Mouse (Mus musculus) cerebellum, adult (tissue): ENCODE measurements around the gene Kcne4.
"Not testable (repeated sequence)": the region's sequence is repeated elsewhere in the genome, so short reads cannot be mapped to it uniquely, and the experiment has no call there.

Source experiments
- ATAC-seq: cut with Nextera tagmentation; 2 replicates; pipeline ENCODE4 v1.9.2; 2017; ENCODE audit warnings: mild to moderate bottlenecking, moderate library complexity, mixed read lengths; ENCODE audit not compliant: insufficient number of reproducible peaks, low FRiP score, low TSS enrichment

The Kcne4 gene

GRCm38 (mm10) chr1:78816639-78817038, at the start of gene Kcne4:
Gene Kcne4 (plus strand): TSS chr1:78816758.
- ATAC-seq, result no peak

DNA sequence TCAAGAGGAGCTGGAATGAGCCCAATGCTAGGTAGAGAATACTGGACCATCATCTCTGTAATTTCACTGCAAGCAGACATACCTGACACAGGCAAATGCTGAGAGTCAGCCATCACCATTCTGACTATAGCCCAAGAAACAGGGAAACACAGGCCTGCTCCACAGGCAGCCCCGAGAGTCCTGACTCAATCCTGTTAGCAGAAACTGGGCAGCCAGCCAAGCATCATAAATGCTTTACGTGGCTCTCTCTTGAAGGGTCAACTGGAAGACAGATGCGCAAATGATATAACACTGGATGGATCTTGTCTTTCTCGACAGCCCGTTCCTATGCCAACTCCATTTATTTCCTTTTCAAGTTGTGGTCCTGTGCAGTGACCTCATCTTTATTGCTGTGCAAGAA, 34.7 kb upstream of the Kcne4 start:
- no peak for ATAC-seq

DNA sequence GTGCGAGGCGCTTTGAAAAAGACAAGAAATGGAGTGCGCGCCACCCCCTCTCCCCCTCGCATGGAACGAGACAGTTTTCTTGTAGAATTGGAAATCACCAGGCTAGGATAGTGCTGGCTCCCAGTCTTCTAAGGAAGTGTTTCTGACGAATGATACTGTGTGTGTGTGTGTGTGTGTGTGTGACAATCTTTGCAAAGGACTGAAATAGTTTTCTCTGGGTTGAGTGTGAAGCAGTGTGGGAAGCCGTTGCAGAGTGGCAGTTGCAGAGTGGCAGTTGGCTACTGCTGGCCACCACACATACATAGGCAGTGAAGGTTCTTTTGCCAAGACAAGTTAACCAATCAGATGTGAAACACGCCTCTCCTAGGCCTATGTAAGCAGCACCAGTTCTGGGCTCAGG, 31.6 kb upstream of the Kcne4 start:
- ATAC-seq, result not testable (repeated sequence)

DNA sequence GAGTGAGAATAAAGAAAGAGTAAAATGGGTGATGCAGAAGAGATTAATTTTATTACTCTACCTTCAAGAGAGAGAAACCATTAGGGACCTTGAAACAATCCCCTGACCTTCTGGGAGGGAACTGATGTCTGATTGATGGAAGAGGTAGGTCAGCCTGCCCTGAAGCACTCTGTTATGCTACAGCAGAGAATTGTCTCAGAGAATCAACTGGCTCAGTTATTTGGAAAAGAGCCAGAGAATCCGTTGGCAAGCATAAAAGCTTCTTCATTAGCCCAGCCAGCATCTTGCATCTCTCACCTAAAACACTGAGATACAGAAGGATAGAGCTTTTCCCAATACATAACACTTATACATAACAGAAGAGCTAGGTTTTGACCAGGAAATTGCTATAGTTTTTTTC, 26.8 kb upstream of the Kcne4 start:
- ATAC-seq, result no peak

- no peak for ATAC-seq
Observed at GRCm38 (mm10) chr1:78807428-78807827, 9.1 kb upstream of the Kcne4 start.

DNA sequence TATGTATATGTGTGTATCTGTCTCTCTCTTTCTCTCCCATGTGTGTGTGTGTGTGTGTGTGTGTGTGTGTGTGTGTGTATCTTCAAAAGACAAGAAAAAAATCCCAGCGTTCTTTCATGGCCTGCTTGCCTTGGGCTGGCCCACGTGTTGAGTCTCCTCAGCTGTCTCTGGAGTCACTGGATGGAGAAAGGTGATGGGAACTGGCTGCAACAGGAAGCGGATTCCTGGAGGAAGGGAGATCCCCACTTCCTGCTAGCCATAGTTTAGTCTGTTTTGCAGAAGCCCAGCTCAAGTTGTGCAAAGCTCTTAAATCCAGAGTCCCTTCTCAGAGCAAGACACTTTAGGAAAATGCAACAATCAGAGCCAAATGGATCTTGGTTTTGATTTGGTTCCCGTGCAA, 6.7 kb upstream of the Kcne4 start:
- no peak for ATAC-seq

- no peak for ATAC-seq
Observed at GRCm38 (mm10) chr1:78810904-78811303, 5.7 kb upstream of the Kcne4 start.

- ATAC-seq, result no peak
Observed at GRCm38 (mm10) chr1:78811975-78812490, 4.5 kb upstream of the Kcne4 start.

- no peak for ATAC-seq
Observed at GRCm38 (mm10) chr1:78817756-78818155, 1.2 kb downstream of the Kcne4 start.

DNA sequence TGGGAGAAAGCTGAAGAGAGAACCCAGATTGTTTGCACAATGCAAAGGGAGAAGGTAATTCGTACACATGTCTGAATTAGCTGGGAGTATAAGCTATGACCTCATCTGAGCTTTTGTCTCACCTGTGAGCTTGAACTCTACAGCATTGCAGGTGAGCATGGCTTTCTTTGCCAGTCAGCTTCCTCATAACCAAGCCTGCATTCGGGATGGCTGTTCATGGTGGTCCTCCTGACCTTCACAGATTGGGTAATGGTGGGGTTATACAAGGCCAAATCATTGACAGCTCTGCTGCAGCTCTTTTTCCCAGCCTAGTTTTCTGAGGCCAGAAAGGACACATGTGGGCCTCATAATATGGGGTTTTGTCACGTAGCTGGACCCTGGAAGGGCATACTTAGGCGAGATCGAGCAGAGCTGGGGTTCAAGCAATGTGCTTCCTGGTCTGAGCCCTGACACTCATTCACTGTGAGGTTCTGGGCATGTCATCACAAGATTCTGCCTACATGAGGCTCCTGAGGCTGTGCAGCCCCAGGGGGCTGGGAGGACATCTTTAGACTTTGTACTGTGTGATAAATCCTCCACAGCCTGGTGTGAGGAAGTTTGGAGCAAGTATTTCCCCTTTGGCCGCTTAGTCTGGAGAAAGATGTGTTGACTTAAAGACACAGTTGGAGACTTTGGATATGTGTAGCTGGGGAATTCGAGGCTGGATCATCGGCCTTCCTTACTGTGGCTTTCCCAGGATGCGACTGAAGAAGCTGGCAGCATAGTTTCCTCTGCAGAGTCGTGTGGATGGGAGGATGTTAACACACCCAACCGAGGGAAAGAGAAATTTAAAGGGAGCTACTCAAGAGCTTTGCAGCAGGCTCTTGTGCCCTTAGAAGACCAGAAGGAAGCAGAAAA, 2.3 kb downstream of the Kcne4 start:
- no peak for ATAC-seq

- ATAC-seq, result no peak
Observed at GRCm38 (mm10) chr1:78819592-78819991, 3.0 kb downstream of the Kcne4 start.

DNA sequence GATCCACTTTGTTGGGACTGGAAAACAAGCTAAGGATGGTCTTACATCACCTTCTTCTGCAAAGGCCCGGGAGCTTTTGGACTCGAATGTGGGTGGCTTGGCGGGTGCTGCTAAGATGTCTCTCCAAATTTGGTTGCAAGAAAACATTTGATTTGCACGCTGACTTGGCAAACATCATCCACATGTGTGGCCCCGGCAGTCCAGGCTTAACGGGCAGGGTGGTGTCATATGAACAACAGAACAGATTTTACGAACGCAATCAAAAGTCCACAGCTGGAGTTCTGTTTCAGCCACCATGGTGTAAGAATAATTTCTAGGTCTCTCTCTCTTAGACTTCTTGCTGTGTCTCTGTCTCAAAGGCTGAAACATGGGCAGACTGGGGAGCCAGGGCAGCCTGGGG, 3.6 kb downstream of the Kcne4 start:
- ATAC-seq, result no peak

GRCm38 (mm10) chr1:78821111-78821510, 4.6 kb downstream of the Kcne4 start:
- ATAC-seq, result no peak

DNA sequence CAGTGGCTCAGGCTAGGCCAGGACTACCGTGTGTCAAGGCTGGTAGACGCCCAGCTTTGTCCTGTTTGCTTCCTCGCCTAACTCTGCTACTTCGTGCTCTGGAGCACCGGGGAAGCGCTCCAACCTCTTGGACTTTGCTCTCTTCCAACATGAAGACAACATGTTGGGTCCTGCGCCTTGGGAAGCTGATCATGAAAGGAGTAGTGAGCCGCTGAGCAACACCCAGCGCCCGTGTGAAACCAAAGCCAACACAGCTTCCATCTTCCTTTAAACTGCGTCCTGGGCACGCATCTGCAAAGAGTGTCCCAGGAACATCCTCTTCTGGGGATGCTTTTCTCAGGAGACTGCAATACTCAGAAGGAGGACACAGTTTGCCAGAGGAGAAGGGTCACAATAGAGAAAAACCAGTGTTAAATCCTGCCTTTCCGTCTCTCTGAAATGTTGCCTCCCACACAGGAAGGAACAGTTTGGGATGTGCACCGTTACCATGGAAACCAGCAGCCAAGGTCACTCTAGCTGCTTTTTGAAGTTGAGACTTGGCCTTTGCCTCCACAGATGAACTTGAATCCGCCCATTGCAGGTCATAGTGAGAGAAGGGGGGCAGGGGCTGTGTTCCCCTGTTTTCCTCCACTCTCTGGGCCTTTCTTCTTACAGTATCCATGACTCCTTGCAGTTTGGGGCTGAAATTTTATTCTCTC, 5.3 kb downstream of the Kcne4 start:
- no peak for ATAC-seq

- ATAC-seq, result no peak
Observed at GRCm38 (mm10) chr1:78825246-78825645, 8.7 kb downstream of the Kcne4 start.

DNA sequence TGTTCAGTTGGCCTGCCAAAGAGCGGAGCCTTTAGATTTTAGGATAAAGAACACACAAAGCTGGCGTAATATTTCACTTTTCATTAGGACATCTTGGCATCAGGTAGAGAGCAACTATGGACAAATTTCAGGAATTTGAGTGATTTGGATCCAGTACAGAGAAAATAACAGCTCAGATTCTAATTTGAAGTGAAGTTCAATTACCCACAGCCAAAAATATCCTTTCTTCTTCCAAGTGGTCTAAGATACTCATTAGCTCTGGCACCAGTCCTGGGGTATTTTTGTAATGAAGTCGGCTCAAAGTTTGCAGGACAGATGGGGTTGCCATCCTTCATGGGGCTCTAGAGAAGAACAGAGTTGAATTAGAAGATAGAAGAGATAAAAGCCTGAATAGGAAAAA, 21.9 kb downstream of the Kcne4 start:
- ATAC-seq, result no peak

DNA sequence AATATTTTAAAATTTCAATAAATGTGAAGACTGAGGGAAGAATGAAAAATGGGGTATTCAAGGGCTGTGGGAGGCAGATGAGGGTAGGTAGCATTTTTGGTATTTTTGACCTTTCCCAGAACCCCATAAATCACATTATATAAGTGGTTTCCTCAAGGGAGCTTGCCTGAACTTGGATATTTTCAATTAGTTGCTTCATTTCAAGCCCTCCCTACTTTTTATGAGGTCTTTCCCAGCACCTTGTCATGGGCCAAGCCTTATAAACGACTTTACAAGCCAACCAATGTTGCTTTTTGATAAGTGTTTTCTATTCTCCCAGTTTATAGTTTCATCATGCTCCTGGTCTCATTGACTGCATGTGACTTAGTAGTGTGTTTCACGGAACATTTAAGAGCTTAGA, 24.2 kb downstream of the Kcne4 start:
- no peak for ATAC-seq

- no peak for ATAC-seq
Observed at GRCm38 (mm10) chr1:78845661-78846060, 29.1 kb downstream of the Kcne4 start.

DNA sequence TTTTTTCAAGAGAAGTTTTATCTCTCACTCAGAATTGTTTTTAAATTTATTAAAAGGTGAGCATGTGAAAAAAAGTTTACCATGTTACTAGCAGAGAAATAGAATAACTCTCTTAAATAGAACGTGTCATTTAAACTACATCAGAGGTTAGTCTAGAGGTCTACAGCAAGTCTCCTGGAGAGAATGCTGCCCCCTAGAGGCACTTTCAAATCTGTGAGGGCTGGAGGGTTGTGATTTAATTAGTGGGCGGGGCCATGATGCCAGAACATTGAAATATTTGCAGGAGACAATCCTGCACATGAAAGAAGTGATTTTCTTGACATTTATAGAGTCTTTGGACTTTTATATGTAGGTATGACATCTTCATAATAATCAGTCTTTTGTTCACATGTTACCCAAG, 29.9 kb downstream of the Kcne4 start:
- no peak for ATAC-seq

DNA sequence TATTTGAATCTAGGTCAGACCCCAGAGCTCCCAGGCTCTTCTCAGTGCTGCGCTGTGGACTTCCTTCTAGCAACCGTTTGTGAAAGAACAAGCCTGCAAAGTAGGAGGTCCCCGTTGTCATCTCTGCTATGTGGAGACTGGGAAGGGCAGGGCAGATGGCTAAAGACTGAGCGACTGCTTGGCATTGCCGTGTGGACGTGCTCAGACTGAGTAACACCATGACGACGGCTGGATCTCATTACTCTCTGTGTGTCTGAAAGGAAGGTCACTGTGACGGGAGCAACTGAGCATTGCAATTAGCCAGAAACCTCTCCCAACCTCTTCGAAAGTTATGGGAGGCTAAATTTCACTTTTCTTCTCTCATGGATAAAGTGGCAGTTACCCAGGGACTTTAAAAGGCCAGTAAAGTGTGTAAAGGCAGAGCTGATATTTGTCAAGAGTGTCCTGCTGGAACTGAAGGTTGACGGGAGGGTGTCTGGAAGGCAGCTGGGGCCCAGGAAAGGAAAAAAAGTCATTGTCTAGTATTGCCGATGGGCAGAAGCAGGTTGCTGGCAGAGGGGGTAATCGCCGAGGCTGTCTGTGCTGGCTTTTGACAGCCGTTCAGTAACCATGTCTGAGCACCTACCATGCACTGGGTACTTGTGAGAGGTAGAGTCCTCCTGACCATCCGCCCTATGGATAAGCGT, 36.0 kb downstream of the Kcne4 start:
- peak; percentile 65 for ATAC-seq

GRCm38 (mm10) chr1:78853094-78853445, 36.5 kb downstream of the Kcne4 start:
- no peak for ATAC-seq
